Mouse (Mus musculus) embryonic facial prominence, embryonic 15.5 days (tissue): ENCODE measurements around the gene Gm18596. TPM values are rescaled to one million over a fixed set of nuclear protein-coding genes. Genes with fewer than 3 reads are reported as not detected.
"Not testable (repeated sequence)": the region's sequence is repeated elsewhere in the genome, so short reads cannot be mapped to it uniquely, and the experiment has no call there.

ENCODE experiments used
- ATAC-seq: fragments of 200-750 bp; cut with Nextera tagmentation; 2 replicates; pipeline ENCODE4 v1.8.0; 2017; ENCODE audit warnings: low read depth, moderate TSS enrichment; ENCODE audit not compliant: insufficient number of reproducible peaks, low FRiP score, low TSS enrichment
- H3K27ac ChIP-seq: fragments of 300-500 bp; sonication (generic); replicated peaks from 2 replicates; pipeline ENCODE4 v1.5.1; 2015; ENCODE audit warnings: mild to moderate bottlenecking, inconsistent platforms
- H3K27me3 ChIP-seq: fragments of 300-500 bp; sonication (generic); 2 replicates; pipeline ENCODE4 v1.6.1; 2015; ENCODE audit warnings: inconsistent platforms
- H3K36me3 ChIP-seq: fragments of 300-500 bp; sonication (generic); 2 replicates; pipeline ENCODE4 v1.6.1; 2015; ENCODE audit warnings: mild to moderate bottlenecking, inconsistent platforms
- H3K4me1 ChIP-seq: fragments of 300-500 bp; sonication (generic); 2 replicates; pipeline ENCODE4 v1.6.1; 2015; ENCODE audit warnings: inconsistent platforms
- H3K4me2 ChIP-seq: fragments of 300-500 bp; sonication (generic); replicated peaks from 2 replicates; pipeline ENCODE4 v1.6.1; 2015; ENCODE audit warnings: mild to moderate bottlenecking, inconsistent platforms
- H3K4me3 ChIP-seq: fragments of 300-500 bp; sonication (generic); replicated peaks from 2 replicates; pipeline ENCODE4 v1.5.1; 2015; ENCODE audit warnings: mild to moderate bottlenecking, inconsistent platforms
- H3K9ac ChIP-seq: fragments of 300-500 bp; sonication (generic); 2 replicates; pipeline ENCODE4 v1.6.1; 2015; ENCODE audit warnings: inconsistent platforms
- H3K9me3 ChIP-seq: fragments of 300-500 bp; sonication (generic); replicated peaks from 2 replicates; pipeline ENCODE4 v1.6.1; 2016; ENCODE audit warnings: inconsistent platforms
- WGBS: fragments of 180-500 bp; shearing (Covaris S2); methylation state at CpG from one replicate; pipeline ENCODE4 v1.1.7; 2015; 5-methylcytosine and 5-hydroxymethylcytosine counted together
- polyA plus RNA-seq: library from polyadenylated mRNA; unstranded; fragments of >200 nt; fragmentation: Nextera tagmentation; extraction: Ambion mirVana; gene quantifications from 2 replicates; pipeline ENCODE4 v1.2.1, GENCODE M21; 2015

The Gm18596 gene
- polyA plus RNA-seq = 1.5 and 1.7 TPM in 2 replicates

DNA sequence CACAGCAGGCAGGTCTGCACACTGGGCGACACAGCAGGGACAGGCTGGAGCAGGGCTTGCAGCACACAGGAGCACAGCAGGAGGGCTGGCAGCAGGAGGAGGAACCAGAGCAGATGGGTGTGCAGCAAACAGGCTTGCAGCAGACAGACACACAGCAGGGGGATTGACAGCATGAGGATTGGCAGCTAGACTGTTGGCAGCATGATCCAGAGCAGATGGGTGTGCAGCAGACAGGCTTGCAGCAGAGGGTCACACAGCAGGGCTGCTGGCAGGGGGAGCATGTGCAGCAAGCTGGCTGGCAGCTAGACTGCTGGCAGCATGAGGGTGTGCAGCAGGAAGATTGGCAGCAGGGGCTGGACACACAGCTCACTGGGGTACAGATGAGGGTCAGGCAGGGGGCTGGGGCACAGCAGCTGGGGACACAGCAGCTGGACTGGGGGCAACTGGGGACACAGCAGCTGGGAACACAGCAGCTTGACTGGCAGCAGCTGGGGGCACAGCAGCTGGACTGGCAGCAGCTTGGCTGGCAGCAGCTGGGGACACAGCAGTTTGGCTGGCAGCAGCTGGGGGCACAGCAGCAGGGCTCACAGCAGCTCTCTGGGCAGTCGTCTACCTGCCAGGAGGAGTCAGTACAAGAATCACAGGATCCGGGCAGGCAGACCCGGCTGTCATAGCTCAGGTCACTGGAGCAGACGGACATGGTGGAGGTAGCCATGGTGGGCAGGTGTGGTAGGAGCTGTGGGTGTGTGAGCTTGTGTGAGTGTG is at the start of gene Gm18596:
Gene Gm18596, minus strand, starts transcription at position 715 of the 765 bp plus-strand sequence.
- not testable (repeated sequence) for H3K4me3 ChIP-seq, H3K4me1 ChIP-seq, H3K27me3 ChIP-seq, H3K9ac ChIP-seq, H3K36me3 ChIP-seq, H3K9me3 ChIP-seq, ATAC-seq, H3K27ac ChIP-seq, H3K4me2 ChIP-seq
- WGBS = 55% methylated on average over 5 of the region's 5 CpGs

DNA sequence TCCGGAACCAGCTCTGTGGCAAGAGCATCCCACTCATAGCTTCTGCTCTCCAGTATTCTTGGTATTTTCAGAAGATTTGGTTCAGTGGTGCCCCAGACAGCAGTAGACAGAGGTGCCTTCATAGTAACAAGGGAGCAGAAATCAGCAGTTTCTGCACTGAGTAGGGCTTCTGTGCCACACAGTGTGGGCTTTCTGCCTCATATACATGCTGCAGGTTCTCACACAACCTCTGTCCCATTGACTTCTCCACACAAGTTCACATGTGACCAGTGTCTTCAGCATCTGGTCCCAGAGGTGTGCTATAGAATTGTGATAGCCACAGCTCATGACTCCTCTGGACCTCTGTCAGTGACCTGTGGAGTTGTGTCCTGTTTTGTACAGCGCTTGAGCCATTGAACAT is 46.2 kb upstream of the Gm18596 start:
- WGBS = 73% methylated on average over 2 of the region's 2 CpGs
- H3K27ac ChIP-seq = no peak overlapping the region
- H3K36me3 ChIP-seq = no peaks in the 10 kb centered on the region
- H3K4me1 ChIP-seq = no peaks in the 10 kb centered on the region
- no peak overlapping the region for H3K4me2 ChIP-seq
- no peak for ATAC-seq
- no peaks in the 10 kb centered on the region for H3K27me3 ChIP-seq
- no peak overlapping the region for H3K4me3 ChIP-seq
- H3K9me3 ChIP-seq = no peaks in the 10 kb centered on the region
- H3K9ac ChIP-seq = no peak overlapping the region

DNA sequence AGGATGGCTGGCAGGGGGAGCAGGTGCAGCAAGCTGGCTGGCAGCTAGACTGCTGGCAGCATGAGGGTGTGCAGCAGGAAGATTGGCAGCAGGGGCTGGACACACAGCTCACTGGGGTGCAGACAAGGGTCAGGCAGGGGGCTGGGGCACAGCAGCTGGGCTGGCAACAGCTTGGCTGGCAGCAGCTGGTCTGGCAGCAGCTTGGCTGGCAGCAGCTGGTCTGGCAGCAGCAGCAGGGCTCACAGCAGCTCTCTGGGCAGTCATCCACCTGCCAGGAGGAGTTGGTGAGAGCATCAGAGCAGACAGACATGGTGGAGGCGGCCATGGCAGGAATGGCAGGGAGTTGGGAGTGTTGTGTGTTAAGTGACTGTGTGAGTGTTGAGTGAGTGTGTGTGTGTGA is 45.4 kb upstream of the Gm18596 start, which contains the start of gene Gm7137:
Gene Gm7137, minus strand, starts transcription at position 325 of the 400 bp plus-strand sequence.
- 75% methylated on average over 1 of the region's 1 CpGs for WGBS
- H3K4me1 ChIP-seq, ATAC-seq, H3K4me2 ChIP-seq, H3K36me3 ChIP-seq, H3K4me3 ChIP-seq, H3K27me3 ChIP-seq, H3K9me3 ChIP-seq, H3K9ac ChIP-seq, H3K27ac ChIP-seq: not testable (repeated sequence)

DNA sequence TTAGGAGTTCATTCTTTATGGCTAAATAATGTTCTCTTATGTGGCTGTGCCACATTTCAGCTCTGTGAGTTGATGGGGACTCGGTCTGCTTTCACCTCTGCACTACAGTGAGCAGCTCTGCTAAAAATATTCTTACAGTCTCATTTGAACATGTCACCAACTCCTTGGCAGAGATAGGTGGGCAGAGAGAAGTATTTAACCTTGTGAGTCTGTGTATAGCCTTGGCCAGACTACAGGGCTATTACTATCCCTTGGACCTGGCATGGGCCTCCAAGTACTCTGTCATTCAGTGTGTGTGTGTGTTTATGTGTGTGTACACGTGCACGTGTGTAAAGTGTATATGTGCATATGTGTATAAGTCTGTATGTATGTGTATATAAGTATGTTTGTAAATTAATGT is 41.0 kb upstream of the Gm18596 start:
- not testable (repeated sequence) for H3K4me1 ChIP-seq, ATAC-seq, H3K9ac ChIP-seq, H3K4me3 ChIP-seq, H3K4me2 ChIP-seq, H3K27ac ChIP-seq, H3K9me3 ChIP-seq, H3K36me3 ChIP-seq, H3K27me3 ChIP-seq
- 94% methylated on average over 3 of the region's 3 CpGs for WGBS

DNA sequence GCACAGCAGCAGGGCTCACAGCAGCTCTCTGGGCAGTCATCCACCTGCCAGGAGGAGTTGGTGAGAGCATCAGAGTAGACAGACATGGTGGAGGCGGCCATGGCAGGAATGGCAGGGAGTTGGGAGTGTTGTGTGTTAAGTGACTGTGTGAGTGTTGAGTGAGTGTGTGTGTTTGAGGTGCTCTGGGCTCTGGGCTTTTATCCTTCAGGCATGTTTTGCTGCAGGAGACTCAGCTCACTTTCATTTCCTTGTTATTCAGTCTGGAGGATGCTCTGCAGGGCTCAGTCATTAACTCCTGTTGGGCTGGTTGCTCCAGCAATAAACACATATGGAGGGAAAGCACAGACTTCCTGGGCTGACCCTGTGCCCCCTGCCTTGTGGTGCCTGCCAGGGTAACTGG is 40.0 kb upstream of the Gm18596 start, which contains the start of gene Gm3250:
Gene Gm3250, minus strand, starts transcription at position 101 of the 400 bp plus-strand sequence.
- H3K9ac ChIP-seq, H3K27ac ChIP-seq, H3K4me2 ChIP-seq, H3K4me1 ChIP-seq, ATAC-seq, H3K27me3 ChIP-seq, H3K4me3 ChIP-seq, H3K36me3 ChIP-seq, H3K9me3 ChIP-seq: not testable (repeated sequence)
- 56% methylated on average over 1 of the region's 1 CpGs for WGBS

DNA sequence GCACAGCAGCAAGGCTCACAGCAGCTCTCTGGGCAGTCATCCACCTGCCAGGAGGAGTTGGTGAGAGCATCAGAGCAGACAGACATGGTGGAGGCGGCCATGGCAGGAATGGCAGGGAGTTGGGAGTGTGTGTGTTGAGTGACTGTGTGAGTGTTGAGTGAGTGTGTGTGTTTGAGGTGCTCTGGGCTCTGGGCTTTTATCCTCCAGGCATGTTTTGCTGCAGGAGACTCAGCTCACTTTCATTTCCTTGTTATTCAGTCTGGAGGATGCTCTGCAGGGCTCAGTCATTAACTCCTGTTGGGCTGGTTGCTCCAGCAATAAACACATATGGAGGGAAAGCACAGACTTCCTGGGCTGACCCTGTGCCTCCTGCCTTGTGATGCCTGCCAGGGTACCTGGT is 34.4 kb upstream of the Gm18596 start, which contains the start of gene Gm7138:
Gene Gm7138, minus strand, starts transcription at position 101 of the 400 bp plus-strand sequence.
- not testable (repeated sequence) for H3K4me1 ChIP-seq, H3K27me3 ChIP-seq, H3K4me3 ChIP-seq, H3K9ac ChIP-seq, H3K4me2 ChIP-seq, H3K36me3 ChIP-seq, H3K27ac ChIP-seq, ATAC-seq, H3K9me3 ChIP-seq
- WGBS = 60% methylated on average over 1 of the region's 1 CpGs

DNA sequence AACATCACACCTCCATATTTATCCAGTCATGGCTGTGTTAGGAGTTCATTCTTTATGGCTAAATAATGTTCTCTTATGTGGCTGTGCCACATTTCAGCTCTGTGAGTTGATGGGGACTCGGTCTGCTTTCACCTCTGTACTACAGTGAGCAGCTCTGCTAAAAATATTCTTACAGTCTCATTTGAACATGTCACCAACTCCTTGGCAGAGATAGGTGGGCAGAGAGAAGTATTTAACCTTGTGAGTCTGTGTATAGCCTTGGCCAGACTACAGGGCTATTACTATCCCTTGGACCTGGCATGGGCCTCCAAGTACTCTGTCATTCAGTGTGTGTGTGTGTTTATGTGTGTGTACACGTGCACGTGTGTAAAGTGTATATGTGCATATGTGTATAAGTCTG is 29.7 kb upstream of the Gm18596 start:
- H3K36me3 ChIP-seq, H3K4me3 ChIP-seq, H3K27ac ChIP-seq, ATAC-seq, H3K9ac ChIP-seq, H3K4me2 ChIP-seq, H3K4me1 ChIP-seq, H3K27me3 ChIP-seq, H3K9me3 ChIP-seq: not testable (repeated sequence)
- WGBS = 83% methylated on average over 3 of the region's 3 CpGs

DNA sequence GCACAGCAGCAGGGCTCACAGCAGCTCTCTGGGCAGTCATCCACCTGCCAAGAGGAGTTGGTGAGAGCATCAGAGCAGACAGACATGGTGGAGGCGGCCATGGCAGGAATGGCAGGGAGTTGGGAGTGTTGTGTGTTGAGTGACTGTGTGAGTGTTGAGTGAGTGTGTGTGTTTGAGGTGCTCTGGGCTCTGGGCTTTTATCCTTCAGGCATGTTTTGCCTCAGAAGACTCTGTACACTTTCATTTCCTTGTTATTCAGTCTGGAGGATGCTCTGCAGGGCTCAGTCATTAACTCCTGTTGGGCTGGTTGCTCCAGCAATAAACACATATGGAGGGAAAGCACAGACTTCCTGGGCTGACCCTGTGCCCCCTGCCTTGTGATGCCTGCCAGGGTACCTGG is 28.8 kb upstream of the Gm18596 start, which contains the start of gene Gm3238:
Gene Gm3238, minus strand, starts transcription at position 101 of the 400 bp plus-strand sequence.
- not testable (repeated sequence) for H3K27me3 ChIP-seq, H3K27ac ChIP-seq, H3K9ac ChIP-seq, H3K36me3 ChIP-seq, H3K4me3 ChIP-seq, H3K9me3 ChIP-seq, ATAC-seq, H3K4me2 ChIP-seq, H3K4me1 ChIP-seq
- no CpG with 5 or more reads among the region's 1 CpGs for whole genome bisulfite sequencing

DNA sequence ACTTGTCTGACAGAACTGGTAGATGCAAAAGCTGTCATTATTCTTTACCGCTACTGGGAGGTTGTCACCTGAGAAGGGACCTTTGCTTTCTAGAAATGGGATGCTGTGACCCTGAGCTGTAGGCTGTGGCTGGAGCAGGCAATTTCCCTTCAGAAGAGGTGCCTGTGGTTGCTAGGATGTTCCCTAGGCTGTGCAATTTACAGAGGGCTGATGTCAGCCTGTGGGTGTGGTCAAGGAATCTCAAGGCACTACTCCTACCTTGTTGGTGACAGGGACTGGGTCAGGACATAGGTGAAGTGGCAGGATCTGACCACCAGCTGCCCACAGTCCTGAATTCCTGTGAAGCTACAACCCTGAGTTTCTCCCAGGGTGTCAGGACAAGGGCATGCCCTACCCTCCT is 27.3 kb upstream of the Gm18596 start:
- Histone ChIP-seq H3K27ac (no peak overlapping the region), H3K4me2 (no peak overlapping the region), H3K4me3 (no peak overlapping the region), H3K36me3 (no peaks in the 10 kb centered on the region), H3K9ac (no peak overlapping the region), H3K27me3 (no peaks in the 10 kb centered on the region), H3K4me1 (no peaks in the 10 kb centered on the region), H3K9me3 (no peaks in the 10 kb centered on the region)
- peak; percentile 29; the same call in 1 of the 2 replicates for ATAC-seq
- 71% methylated on average over 1 of the region's 1 CpGs for WGBS

DNA sequence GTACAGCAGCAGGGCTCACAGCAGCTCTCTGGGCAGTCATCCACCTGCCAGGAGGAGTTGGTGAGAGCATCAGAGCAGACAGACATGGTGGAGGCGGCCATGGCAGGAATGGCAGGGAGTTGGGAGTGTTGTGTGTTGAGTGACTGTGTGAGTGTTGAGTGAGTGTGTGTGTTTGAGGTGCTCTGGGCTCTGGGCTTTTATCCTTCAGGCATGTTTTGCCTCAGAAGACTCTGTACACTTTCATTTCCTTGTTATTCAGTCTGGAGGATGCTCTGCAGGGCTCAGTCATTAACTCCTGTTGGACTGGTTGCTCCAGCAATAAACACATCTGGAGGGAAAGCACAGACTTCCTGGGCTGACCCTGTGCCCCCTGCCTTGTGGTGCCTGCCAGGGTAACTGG is 17.1 kb upstream of the Gm18596 start, which contains the start of gene Gm3233:
Gene Gm3233, minus strand, starts transcription at position 101 of the 400 bp plus-strand sequence.
- not testable (repeated sequence) for H3K36me3 ChIP-seq, H3K9me3 ChIP-seq, H3K4me3 ChIP-seq, H3K27ac ChIP-seq, H3K4me1 ChIP-seq, H3K27me3 ChIP-seq, H3K4me2 ChIP-seq, ATAC-seq, H3K9ac ChIP-seq
- WGBS = 80% methylated on average over 1 of the region's 1 CpGs

DNA sequence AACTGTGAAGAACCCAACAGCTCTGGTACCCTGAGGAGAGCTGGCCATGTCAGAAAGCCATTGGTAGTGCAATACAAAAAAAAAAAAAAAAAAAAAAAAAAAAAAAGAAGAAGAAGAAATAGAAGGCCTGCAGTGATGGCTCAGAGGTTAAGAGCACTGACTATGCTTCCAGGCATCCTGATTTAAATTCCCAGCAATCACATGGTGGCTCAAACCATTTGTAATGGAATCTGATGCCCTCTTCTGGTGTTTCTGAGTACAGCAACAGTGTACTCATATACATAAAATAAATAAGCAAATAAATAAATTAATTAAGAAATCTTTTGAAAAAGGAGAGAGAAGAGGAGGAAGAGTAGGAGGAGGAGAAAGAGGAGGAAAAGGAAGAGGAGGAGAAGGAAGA is 11.0 kb upstream of the Gm18596 start:
- no peak for ATAC-seq
- Histone ChIP-seq H3K9ac (no peak overlapping the region), H3K4me3 (no peak overlapping the region), H3K9me3 (no peaks in the 10 kb centered on the region), H3K27ac (no peak overlapping the region), H3K4me1 (no peaks in the 10 kb centered on the region), H3K4me2 (no peak overlapping the region), H3K27me3 (no peaks in the 10 kb centered on the region), H3K36me3 (no peaks in the 10 kb centered on the region)

DNA sequence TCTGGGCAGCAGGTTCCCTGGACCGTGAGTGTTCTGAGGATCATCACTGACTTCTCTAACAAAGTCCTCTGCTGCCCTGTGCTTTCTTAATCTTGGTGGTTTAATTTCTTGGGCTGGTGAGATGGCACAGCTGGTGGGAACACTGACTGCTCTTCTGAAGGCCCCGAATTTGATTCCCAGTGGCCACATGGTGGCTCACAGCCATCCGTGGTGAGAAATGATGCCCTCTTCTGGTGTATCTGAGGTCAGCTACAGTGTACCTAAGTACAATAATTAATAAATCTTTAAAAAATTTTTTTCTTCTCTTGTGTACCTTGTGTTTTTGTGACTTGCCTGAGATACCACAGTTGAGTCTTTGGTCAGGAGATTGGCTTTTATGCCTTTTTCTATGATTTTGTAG is 9.9 kb upstream of the Gm18596 start:
- not testable (repeated sequence) for H3K4me2 ChIP-seq, H3K36me3 ChIP-seq, ATAC-seq, H3K27ac ChIP-seq, H3K9me3 ChIP-seq, H3K4me3 ChIP-seq, H3K9ac ChIP-seq, H3K27me3 ChIP-seq, H3K4me1 ChIP-seq
- WGBS = 57% methylated on average over 3 of the region's 3 CpGs
